Mouse (Mus musculus): Measurements from ENCODE around the gene Yy1.

DNA sequence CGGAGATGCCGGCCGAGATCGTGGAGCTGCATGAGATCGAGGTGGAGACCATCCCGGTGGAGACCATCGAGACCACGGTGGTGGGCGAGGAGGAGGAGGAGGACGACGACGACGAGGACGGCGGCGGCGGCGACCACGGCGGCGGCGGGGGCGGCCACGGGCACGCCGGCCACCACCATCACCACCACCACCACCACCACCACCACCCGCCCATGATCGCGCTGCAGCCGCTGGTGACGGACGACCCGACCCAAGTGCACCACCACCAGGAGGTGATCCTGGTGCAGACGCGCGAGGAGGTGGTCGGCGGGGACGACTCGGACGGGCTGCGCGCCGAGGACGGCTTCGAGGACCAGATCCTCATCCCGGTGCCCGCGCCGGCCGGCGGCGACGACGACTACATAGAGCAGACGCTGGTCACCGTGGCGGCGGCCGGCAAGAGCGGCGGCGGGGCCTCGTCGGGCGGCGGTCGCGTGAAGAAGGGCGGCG, 724 bp downstream of the Yy1 start:
- TF ChIP-seq CTCF (IDR thresholded peaks at IDR 0.05; ENCODE audit: control insufficient read depth, insufficient read depth, insufficient replicate concordance, low read depth, low read length) (no peak), POLR2A (IDR thresholded peaks at IDR 0.05; ENCODE audit: control insufficient read depth, low read depth, low read length) (no peak)
